Mouse (Mus musculus) left cerebral cortex, adult 18-20 months (tissue): ENCODE data around the gene Borcs6. TPM values are rescaled to one million over a fixed set of nuclear protein-coding genes. Genes with fewer than 3 reads are reported as not detected.
A peak's percentile ranks its signal among the peaks of the same experiment; 100 is the strongest.
"Not testable (repeated sequence)": the region's sequence is repeated elsewhere in the genome, so short reads cannot be mapped to it uniquely, and the experiment has no call there.

Experiments
- DNase-seq, 2 experiments: peaks; one replicate each; pipeline ENCODE4 v3.0.0; 2021 to 2022; ENCODE audit warnings: low spot score in 2 of 2, mixed read lengths in 1 of 2
- long read RNA-seq, 2 experiments: library from polyadenylated mRNA; stranded (forward); transcript quantifications; one replicate each; pipeline ENCODE4 v2.0.0; 2021
- total RNA-seq, 2 experiments: library from RNA; stranded (reverse); gene quantifications; 2 replicates each; pipeline ENCODE4 v1.2.3; 2021

The Borcs6 gene
- 10 to 100 TPM; 35.2 to 38.0 TPM for total RNA-seq
- long read RNA-seq, experiment 1, transcript Borcs6-201 (1 exons, 1,862 nt) = major isoform, 43 of 43 reads
- long read RNA-seq, experiment 1, partial matches to known transcripts = 0 of 43 reads
- long read RNA-seq, experiment 1, other reads (novel, unspliced or antisense) = 0 of 43 reads
- long read RNA-seq, experiment 2, transcript Borcs6-201 (1 exons, 1,862 nt) = major isoform, 43 of 43 reads
- long read RNA-seq, experiment 2, partial matches to known transcripts = 0 of 43 reads
- long read RNA-seq, experiment 2, other reads (novel, unspliced or antisense) = 0 of 43 reads

GRCm38 (mm10) chr11:69059357-69059974 is at the start of gene Borcs6:
Gene Borcs6, plus strand, starts transcription at chr11:69059717.
- peak; percentile 91 to 96 for DNase-seq

GRCm38 (mm10) chr11:69010400-69011323 is 48.9 kb upstream of the Borcs6 start:
- DNase-seq = no peak

GRCm38 (mm10) chr11:69011445-69011844 is 48.1 kb upstream of the Borcs6 start:
- not testable (repeated sequence) for DNase-seq

- DNase-seq = peak; percentile 83 to 86
Observed at GRCm38 (mm10) chr11:69012071-69012601, 47.4 kb upstream of the Borcs6 start.

- DNase-seq = peak; percentile 91 to 92
Observed at GRCm38 (mm10) chr11:69015644-69016441, 43.7 kb upstream of the Borcs6 start, which contains the start of gene Ctc1. Gene Ctc1, plus strand, starts transcription at chr11:69015911.

- DNase-seq = no peak
Observed at GRCm38 (mm10) chr11:69016755-69017154, 42.8 kb upstream of the Borcs6 start.

- DNase-seq = no peak
Observed at GRCm38 (mm10) chr11:69020691-69021090, 38.8 kb upstream of the Borcs6 start.

GRCm38 (mm10) chr11:69026562-69026961 is 33.0 kb upstream of the Borcs6 start:
- no peak for DNase-seq

GRCm38 (mm10) chr11:69028805-69029204 is 30.7 kb upstream of the Borcs6 start:
- no peak for DNase-seq

- no peak for DNase-seq
Observed at GRCm38 (mm10) chr11:69033552-69033951, 26.0 kb upstream of the Borcs6 start.

- DNase-seq = no peak
Observed at GRCm38 (mm10) chr11:69034585-69034984, 24.9 kb upstream of the Borcs6 start.

- no peak for DNase-seq
Observed at GRCm38 (mm10) chr11:69035411-69035810, 24.1 kb upstream of the Borcs6 start.

- DNase-seq = peak; percentile 88 to 90
Observed at GRCm38 (mm10) chr11:69035849-69036248, 23.7 kb upstream of the Borcs6 start.

GRCm38 (mm10) chr11:69036486-69037230 is 22.9 kb upstream of the Borcs6 start:
- DNase-seq = peak; percentile 91 to 93

- peak; percentile 87 to 91 for DNase-seq
Observed at GRCm38 (mm10) chr11:69037231-69038061, 22.1 kb upstream of the Borcs6 start.

GRCm38 (mm10) chr11:69038173-69038572 is 21.3 kb upstream of the Borcs6 start:
- DNase-seq = no peak

- peak; percentile 74 for DNase-seq
Observed at GRCm38 (mm10) chr11:69045531-69046394, 13.8 kb upstream of the Borcs6 start, which contains the start of gene Aurkb. Gene Aurkb, plus strand, starts transcription at chr11:69045647.

- DNase-seq = no peak
Observed at GRCm38 (mm10) chr11:69046395-69046774, 13.1 kb upstream of the Borcs6 start.
